Mouse (Mus musculus): ENCODE results near the gene Kmt2a. TPM values are rescaled to one million over a fixed set of nuclear protein-coding genes. Genes with fewer than 3 reads are reported as not detected.
A peak's percentile ranks its signal among the peaks of the same experiment; 100 is the strongest.

The Kmt2a gene
- polyA plus RNA-seq, 1 experiment, result 3.1 TPM

DNA sequence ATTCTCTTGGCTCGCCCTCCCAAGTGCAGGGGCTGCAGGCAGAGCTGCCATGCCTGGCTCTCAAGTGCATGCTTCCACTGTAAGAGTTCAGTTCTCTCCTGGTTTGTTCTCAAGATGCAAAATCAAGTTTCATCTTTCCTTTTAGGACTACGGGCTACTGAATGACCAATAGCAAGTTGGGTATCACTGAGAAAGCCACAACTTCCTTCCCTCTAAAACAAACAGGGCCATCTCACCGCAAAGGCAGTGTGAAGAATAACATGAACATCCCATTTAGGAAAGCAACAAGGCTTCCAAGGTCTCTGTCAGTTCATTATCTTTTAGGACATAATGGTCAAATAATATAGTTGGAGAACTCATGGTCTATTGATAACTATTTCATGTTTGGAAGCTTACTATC lies 13.4 kb downstream of the Kmt2a start:
- Histone ChIP-seq H3K4me3 (replicated peaks) (peak overlapping the region; percentile 71), H3K4me1 (peaks cover 84% of the 10 kb centered on the region), H3K36me3 (replicated peaks; ENCODE audit: low read length) (peaks cover 82% of the 10 kb centered on the region), H3K27me3 (replicated peaks) (no peaks in the 10 kb centered on the region), H3K9me3 (peaks cover 3% of the 10 kb centered on the region)
- TF ChIP-seq GATA1 (IDR thresholded peaks at IDR 0.05; ENCODE audit: borderline replicate concordance, low read length) (no peak), FLI1 (IDR thresholded peaks at IDR 0.05; ENCODE audit: low read length) (no peak)

DNA sequence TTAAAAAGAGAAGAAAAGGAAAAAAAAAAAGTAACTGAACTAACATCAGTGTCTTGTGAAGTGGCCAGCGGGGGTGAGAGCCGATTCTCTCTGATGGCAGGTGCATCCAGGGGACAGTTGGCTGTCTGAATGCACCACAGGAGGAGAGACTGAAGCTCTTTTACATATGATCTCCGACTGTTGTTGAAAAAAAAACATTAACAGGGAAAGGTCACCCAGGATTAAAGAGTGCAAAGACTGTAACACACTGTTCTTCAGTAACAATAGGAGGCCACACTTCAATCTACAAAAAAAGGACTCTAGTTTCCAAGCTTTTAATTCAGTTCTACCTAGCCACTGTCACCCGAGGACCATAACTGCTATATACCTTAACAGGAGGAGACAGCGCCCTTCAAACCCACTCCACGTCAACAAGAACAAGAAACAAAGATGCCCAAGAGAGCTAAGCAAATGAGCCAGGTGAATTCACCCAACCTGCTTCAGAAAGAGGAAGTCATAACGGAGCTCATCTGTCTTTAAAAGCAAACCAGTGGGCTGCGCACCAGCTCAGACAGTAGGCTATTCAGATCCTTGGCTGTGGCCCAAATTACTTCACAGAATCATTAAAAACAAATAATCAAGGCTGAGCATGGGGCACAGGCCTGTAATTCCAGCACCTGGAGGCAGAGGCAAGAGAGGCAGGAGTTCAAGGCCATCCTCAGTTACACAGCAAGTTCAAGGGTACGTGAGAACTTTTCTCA lies 14.4 kb downstream of the Kmt2a start:
- Histone ChIP-seq H3K36me3 (replicated peaks; ENCODE audit: low read length) (peaks cover 84% of the 10 kb centered on the region), H3K4me3 (replicated peaks) (no peak overlapping the region), H3K4me1 (peaks cover 88% of the 10 kb centered on the region), H3K9me3 (peaks cover 13% of the 10 kb centered on the region), H3K27me3 (replicated peaks) (no peaks in the 10 kb centered on the region)
- TF ChIP-seq FLI1 (IDR thresholded peaks at IDR 0.05; ENCODE audit: low read length) (no peak), GATA1 (IDR thresholded peaks at IDR 0.05; ENCODE audit: borderline replicate concordance, low read length) (no peak)

DNA sequence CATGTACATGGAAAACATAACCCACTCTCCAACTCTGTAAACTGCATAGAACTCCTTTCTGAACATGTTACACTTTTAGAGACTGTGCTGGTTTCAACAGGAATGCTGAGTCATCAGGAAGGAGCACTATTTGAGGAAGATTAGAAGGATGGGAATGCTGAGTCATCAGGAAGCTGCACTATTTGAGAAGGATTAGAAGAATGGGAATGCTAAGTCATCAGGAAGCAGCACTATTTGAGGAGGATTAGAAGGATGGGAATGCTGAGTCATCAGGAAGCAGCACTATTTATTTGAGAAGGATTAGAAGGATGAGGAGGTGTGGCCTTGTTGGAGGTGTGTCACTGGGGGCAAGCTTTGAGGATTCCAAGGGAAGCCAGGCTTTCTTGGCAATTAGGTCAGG lies 20.0 kb downstream of the Kmt2a start:
- H3K4me3 ChIP-seq (replicated peaks), result peak overlapping the region; percentile 15
- no peaks in the 10 kb centered on the region for H3K27me3 ChIP-seq (replicated peaks)
- H3K9me3 ChIP-seq, result peaks cover 20% of the 10 kb centered on the region
- no peak for TF ChIP-seq GATA1 (IDR thresholded peaks at IDR 0.05; ENCODE audit: borderline replicate concordance, low read length)
- TF ChIP-seq FLI1 (IDR thresholded peaks at IDR 0.05; ENCODE audit: low read length), result no peak
- peaks cover 72% of the 10 kb centered on the region for H3K4me1 ChIP-seq
- peaks cover 98% of the 10 kb centered on the region for H3K36me3 ChIP-seq (replicated peaks; ENCODE audit: low read length)

DNA sequence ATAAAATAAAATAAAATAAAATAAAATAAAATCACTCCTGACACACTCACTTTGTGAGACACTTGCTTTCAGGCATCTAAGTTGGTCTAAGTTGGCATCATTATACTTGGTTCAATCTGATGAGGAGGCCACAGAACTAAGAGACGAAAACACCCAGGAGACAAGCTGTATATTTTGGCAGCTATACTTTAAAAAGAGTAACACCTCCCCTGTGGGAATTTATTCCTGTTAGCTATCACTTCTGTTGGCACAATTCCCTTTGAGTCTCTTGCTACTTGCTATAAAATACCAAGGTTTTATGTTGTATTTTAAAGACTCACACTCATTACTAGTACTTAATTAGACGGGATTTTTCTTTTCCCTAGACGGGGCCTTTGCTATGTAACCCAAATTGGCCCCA lies 22.4 kb downstream of the Kmt2a start:
- peaks cover 20% of the 10 kb centered on the region for H3K9me3 ChIP-seq
- peaks cover 85% of the 10 kb centered on the region for H3K36me3 ChIP-seq (replicated peaks; ENCODE audit: low read length)
- peaks cover 74% of the 10 kb centered on the region for H3K4me1 ChIP-seq
- H3K4me3 ChIP-seq (replicated peaks), result no peak overlapping the region
- TF ChIP-seq FLI1 (IDR thresholded peaks at IDR 0.05; ENCODE audit: low read length) (no peak), GATA1 (IDR thresholded peaks at IDR 0.05; ENCODE audit: borderline replicate concordance, low read length) (no peak)
- no peaks in the 10 kb centered on the region for H3K27me3 ChIP-seq (replicated peaks)

DNA sequence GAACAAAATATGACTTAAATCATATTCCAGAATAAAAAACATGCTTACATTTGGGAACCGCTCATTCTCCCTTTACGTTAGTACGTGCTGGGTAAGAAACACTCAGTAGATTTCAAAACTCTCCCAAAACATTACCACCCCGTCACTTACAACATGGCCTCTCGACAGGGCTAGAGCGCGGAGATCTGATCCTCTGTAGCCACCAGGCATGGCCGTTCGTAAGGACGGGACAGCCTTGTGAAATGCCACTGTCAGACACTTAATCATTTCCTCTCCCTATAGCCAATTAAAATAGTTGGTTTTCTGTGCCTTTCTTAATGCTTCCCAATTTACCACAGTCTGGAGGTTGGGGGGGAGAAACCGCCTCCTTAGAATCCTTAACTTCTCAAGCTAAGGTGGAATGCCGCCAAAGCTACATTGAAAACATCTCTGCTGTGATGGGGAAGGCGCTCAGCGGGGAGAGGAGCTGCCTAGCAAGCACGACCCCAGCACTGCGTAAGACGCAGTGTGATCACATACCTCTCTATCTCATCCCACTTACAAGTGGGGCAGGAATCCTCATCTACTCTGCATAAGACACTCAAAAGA lies 23.6 kb downstream of the Kmt2a start:
- H3K36me3 ChIP-seq (replicated peaks; ENCODE audit: low read length), result peaks cover 81% of the 10 kb centered on the region
- no peak overlapping the region for H3K4me3 ChIP-seq (replicated peaks)
- H3K9me3 ChIP-seq, result peaks cover 15% of the 10 kb centered on the region
- peaks cover 71% of the 10 kb centered on the region for H3K4me1 ChIP-seq
- H3K27me3 ChIP-seq (replicated peaks), result no peaks in the 10 kb centered on the region
- no peak for TF ChIP-seq FLI1 (IDR thresholded peaks at IDR 0.05; ENCODE audit: low read length)
- no peak for TF ChIP-seq GATA1 (IDR thresholded peaks at IDR 0.05; ENCODE audit: borderline replicate concordance, low read length)

DNA sequence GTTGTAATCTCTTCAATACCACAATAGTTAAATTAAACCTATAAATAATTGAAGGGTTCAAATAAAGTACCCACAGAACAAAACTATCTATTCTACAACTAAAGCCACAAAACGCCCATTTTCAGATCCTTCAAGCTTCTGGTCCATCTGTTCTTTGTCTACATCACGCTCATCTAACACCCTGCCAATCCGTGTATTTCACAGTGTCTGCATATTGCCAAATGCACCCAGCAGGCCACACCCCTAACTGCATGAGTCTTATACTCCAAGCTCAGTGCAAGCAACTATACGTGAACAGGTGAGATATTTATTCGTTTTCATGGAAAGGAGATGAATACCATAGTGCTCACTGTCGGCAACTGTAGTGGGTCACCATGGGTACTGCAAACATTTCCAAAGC lies 25.9 kb downstream of the Kmt2a start:
- TF ChIP-seq GATA1 (IDR thresholded peaks at IDR 0.05; ENCODE audit: borderline replicate concordance, low read length), result no peak
- no peak for TF ChIP-seq FLI1 (IDR thresholded peaks at IDR 0.05; ENCODE audit: low read length)
- H3K27me3 ChIP-seq (replicated peaks), result no peaks in the 10 kb centered on the region
- H3K4me1 ChIP-seq, result peaks cover 60% of the 10 kb centered on the region
- H3K36me3 ChIP-seq (replicated peaks; ENCODE audit: low read length), result peaks cover 79% of the 10 kb centered on the region
- no peaks in the 10 kb centered on the region for H3K9me3 ChIP-seq
- no peak overlapping the region for H3K4me3 ChIP-seq (replicated peaks)

DNA sequence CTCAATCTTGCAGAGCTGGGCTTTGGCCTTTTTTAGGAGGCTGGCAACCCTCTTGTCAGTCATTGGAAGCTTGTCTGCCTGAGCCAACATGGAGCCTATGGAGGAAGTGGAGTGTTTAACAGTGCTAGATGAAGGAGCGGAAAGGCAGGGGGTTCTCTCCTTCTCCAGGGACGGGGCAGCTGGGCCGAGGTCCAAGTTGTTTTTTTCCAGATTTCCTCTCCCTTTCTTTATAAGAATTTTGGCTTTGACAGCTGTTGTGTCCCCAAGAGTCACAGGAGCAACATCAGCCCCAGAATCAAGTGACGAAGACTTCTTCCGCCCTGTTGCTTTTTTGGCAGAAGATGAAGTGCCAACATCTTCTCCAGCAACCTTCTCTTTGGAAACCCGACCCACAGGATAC lies 33.6 kb downstream of the Kmt2a start:
- TF ChIP-seq FLI1 (IDR thresholded peaks at IDR 0.05; ENCODE audit: low read length) (no peak), GATA1 (IDR thresholded peaks at IDR 0.05; ENCODE audit: borderline replicate concordance, low read length) (no peak)
- Histone ChIP-seq H3K9me3 (no peaks in the 10 kb centered on the region), H3K4me3 (replicated peaks) (no peak overlapping the region), H3K27me3 (replicated peaks) (no peaks in the 10 kb centered on the region), H3K4me1 (peaks cover 10% of the 10 kb centered on the region), H3K36me3 (replicated peaks; ENCODE audit: low read length) (peaks cover 98% of the 10 kb centered on the region)

DNA sequence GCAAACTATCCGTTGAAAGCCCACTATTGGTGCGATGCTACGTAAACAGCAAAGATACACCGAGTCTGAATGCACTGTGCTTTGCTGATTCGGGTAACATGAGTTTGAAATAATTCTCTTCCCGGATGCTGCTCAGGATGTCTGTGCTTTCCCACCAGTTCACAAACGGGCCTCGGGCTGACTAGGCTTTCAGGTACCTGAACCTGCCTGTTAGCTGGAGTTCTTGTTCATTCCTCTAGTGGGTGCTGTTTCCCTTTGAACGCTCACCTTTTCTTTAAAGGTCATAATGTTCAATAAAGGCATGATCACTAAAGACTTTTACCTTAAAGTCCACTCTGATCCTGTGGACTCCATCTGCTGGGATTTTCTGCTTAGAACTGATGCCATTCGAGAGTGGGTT lies 39.9 kb downstream of the Kmt2a start:
- no peak overlapping the region for H3K4me3 ChIP-seq (replicated peaks)
- H3K36me3 ChIP-seq (replicated peaks; ENCODE audit: low read length), result peaks cover 98% of the 10 kb centered on the region
- no peak for TF ChIP-seq FLI1 (IDR thresholded peaks at IDR 0.05; ENCODE audit: low read length)
- no peak for TF ChIP-seq GATA1 (IDR thresholded peaks at IDR 0.05; ENCODE audit: borderline replicate concordance, low read length)
- H3K4me1 ChIP-seq, result peaks cover 26% of the 10 kb centered on the region
- no peaks in the 10 kb centered on the region for H3K9me3 ChIP-seq
- H3K27me3 ChIP-seq (replicated peaks), result no peaks in the 10 kb centered on the region

DNA sequence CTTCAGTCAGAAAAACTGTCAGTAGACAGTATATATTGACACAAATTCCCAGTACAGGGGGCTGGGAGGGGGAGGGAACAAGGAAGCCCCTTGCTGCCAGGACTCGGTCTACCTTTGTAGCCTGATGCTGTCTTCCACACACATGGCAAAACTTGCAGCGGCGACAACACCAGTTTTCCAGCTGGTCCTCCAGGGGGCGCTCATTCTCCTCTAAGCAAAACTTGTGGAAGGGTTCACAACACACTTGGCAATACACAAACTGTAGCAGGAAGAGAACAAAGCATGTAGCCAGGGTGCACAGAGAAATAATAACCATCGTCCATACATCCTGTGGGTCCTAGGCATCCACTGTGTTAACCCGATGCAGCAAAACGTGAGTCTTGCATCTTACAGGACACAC lies 44.7 kb downstream of the Kmt2a start:
- Histone ChIP-seq H3K4me1 (peaks cover 22% of the 10 kb centered on the region), H3K9me3 (no peaks in the 10 kb centered on the region), H3K27me3 (replicated peaks) (no peaks in the 10 kb centered on the region), H3K4me3 (replicated peaks) (no peak overlapping the region), H3K36me3 (replicated peaks; ENCODE audit: low read length) (peaks cover 98% of the 10 kb centered on the region)
- TF ChIP-seq FLI1 (IDR thresholded peaks at IDR 0.05; ENCODE audit: low read length) (no peak), GATA1 (IDR thresholded peaks at IDR 0.05; ENCODE audit: borderline replicate concordance, low read length) (no peak)

DNA sequence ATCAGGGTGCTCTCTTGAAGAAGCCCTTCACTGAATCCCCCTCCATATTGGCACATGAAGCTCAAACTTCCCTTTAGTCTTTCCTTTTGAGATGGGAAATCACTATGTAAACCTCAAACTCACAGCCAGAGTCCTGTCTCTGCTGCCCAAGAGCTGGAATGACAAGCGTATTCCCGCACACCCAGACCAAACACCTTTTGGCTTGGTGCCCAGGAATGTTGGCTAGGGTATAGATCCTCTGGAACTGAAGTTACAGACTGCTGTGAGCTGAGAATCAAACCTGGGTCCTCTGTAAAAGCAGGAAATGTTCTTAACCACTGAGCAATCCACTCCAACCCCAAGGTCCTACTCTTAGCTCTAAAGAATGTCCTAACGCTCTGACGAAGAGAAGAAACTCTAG lies 48.7 kb downstream of the Kmt2a start:
- no peak for TF ChIP-seq FLI1 (IDR thresholded peaks at IDR 0.05; ENCODE audit: low read length)
- TF ChIP-seq GATA1 (IDR thresholded peaks at IDR 0.05; ENCODE audit: borderline replicate concordance, low read length), result no peak
- no peaks in the 10 kb centered on the region for H3K27me3 ChIP-seq (replicated peaks)
- H3K36me3 ChIP-seq (replicated peaks; ENCODE audit: low read length), result peaks cover 100% of the 10 kb centered on the region
- peaks cover 13% of the 10 kb centered on the region; the same call in 1 of the 2 replicates for H3K4me1 ChIP-seq
- no peak overlapping the region for H3K4me3 ChIP-seq (replicated peaks)
- no peaks in the 10 kb centered on the region for H3K9me3 ChIP-seq
